Mouse (Mus musculus) hindbrain, postnatal 0 days (tissue): ENCODE measurements around the gene Taz. TPM values are rescaled to one million over a fixed set of nuclear protein-coding genes. Genes with fewer than 3 reads are reported as not detected.

Source experiments
- ATAC-seq: fragments of 200-750 bp; cut with Nextera tagmentation; 2 replicates; pipeline ENCODE4 v1.8.0; 2017; ENCODE audit warnings: mild to moderate bottlenecking, moderate TSS enrichment, moderate library complexity
- DNase-seq: peaks from one replicate; pipeline ENCODE4 v3.0.0-alpha.2; 2015; ENCODE audit warnings: low spot score
- H3K27ac ChIP-seq: fragments of 300-500 bp; sonication (generic); 2 replicates; pipeline ENCODE4 v1.5.1; 2014; ENCODE audit warnings: mild to moderate bottlenecking
- H3K27me3 ChIP-seq: fragments of 300-500 bp; sonication (generic); 2 replicates; pipeline ENCODE4 v1.6.1; 2014; ENCODE audit warnings: low read length, mixed read lengths; ENCODE audit not compliant: insufficient read depth
- H3K36me3 ChIP-seq: fragments of 300-500 bp; sonication (generic); 2 replicates; pipeline ENCODE4 v1.6.1; 2014; ENCODE audit warnings: low read length, mixed read lengths; ENCODE audit not compliant: insufficient read depth
- H3K4me1 ChIP-seq: fragments of 300-500 bp; sonication (generic); 2 replicates; pipeline ENCODE4 v1.6.1; 2014; ENCODE audit warnings: antibody characterized with exemption, low read length, mixed read lengths; ENCODE audit not compliant: insufficient read depth
- H3K4me2 ChIP-seq: fragments of 300-500 bp; sonication (generic); 2 replicates; pipeline ENCODE4 v1.6.1; 2014; ENCODE audit warnings: low read depth, mild to moderate bottlenecking, low read length, moderate library complexity, mixed read lengths
- H3K4me3 ChIP-seq: fragments of 300-500 bp; sonication (generic); 2 replicates; pipeline ENCODE4 v1.5.1; 2014; ENCODE audit warnings: low read length
- H3K9ac ChIP-seq: fragments of 300-500 bp; sonication (generic); replicated peaks from 2 replicates; pipeline ENCODE4 v1.6.1; 2014; ENCODE audit warnings: mild to moderate bottlenecking, low read length, moderate library complexity, mixed read lengths
- H3K9me3 ChIP-seq: fragments of 300-500 bp; sonication (generic); 2 replicates; pipeline ENCODE4 v1.6.1; 2016; ENCODE audit warnings: low read length, mixed read lengths
- CTCF ChIP-seq: IDR thresholded peaks from 2 replicates; pipeline ENCODE4 v1.5.1; 2016; ENCODE audit warnings: antibody characterized with exemption, control low read depth, low read depth
- WGBS: fragments of 180-500 bp; shearing (Covaris S2); extraction: QIAGEN DNeasy Blood & Tissue Kit; methylation state at CpG from one replicate; pipeline ENCODE4 v1.1.7; 2014; 5-methylcytosine and 5-hydroxymethylcytosine counted together
- microRNA-seq, 2 experiments: library from miRNA; unstranded; fragments of <30 nt; microRNA quantifications; one replicate each; pipeline ENCODE4; 2016
- polyA plus RNA-seq: library from polyadenylated mRNA; unstranded; fragments of >200 nt; fragmentation: Nextera tagmentation; extraction: Ambion mirVana; gene quantifications from 2 replicates; pipeline ENCODE4 v1.2.1, GENCODE M21; 2015
- total RNA-seq: library from RNA; depleted of rRNA; stranded (reverse); fragments of >200 nt; gene quantifications from 2 replicates; pipeline ENCODE4 v1.2.3, GENCODE M21; 2014; rRNA removed

The Taz gene
- total and polyA plus RNA-seq, 2 experiments from 2014 or later = 66.0 to 81.2 TPM

DNA sequence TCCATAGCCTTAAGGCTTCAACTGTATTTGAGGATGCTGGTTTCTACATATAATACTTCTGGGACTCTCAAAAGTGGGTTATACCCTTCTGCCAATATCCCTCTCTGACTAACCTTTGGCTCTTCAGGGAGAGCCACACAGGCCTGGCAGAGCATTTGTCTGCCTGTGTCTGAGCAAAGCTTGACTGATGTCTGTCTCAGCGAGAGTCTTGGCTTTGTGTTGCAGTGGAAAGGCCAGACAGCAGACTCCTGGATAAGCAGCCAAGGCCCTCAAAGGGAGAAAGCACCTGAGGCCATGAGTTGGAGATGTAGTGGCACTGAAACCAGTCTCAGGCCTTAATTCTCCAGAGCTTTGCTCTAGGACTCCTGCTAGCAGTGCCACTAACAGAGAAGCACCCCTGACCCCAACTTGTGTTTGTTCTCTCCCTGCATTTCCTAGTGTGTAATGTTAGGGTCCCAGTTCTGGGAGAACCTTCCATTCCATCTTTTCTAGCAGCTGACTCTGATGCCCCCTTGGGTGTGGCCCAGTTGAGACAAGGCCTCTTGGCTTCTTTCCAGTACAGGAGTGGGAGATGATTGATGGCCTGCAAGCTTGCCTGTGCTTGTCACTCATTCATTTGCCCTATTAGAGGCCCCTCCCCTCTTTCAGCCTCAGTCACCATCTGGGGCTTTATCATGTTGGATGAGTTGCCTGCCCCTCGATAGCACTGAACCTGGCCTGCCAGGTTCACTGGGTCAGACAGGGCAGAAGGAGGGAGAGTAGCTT lies 48.6 kb downstream of the Taz start:
- 24% methylated on average over 2 of the region's 2 CpGs for WGBS
- peak; percentile 13 for DNase-seq

More for the DNA sequence above, 48.6 kb downstream of the Taz start:
- H3K27ac ChIP-seq = peak overlapping the region; percentile 86; the same call in 1 of the 2 replicates
- no peaks in the 10 kb centered on the region for H3K36me3 ChIP-seq
- H3K9ac ChIP-seq = peak overlapping the region; percentile 51
- H3K4me3 ChIP-seq = peak overlapping the region; percentile 43
- H3K4me2 ChIP-seq = peak overlapping the region; percentile 64
- no peaks in the 10 kb centered on the region for H3K27me3 ChIP-seq
- H3K9me3 ChIP-seq = no peaks in the 10 kb centered on the region
- peaks cover 10% of the 10 kb centered on the region; the same call in 1 of the 2 replicates for H3K4me1 ChIP-seq
- no peak for TF ChIP-seq CTCF
- ATAC-seq = no peak

Small RNA genes lying within 50 kb of the gene (microRNA-seq; reads per million reads assigned to microRNA genes)
- gene Mir7091 = 0 reads per million in 2 experiments
- 0.53 to 0.72 reads per million in 2 experiments for gene Mir7092

Other genes starting within 250 kb of the Taz start
- not detected in 2 replicates for gene Opn1mw, start 154.4 kb upstream of the Taz start, total RNA-seq
- 0.14 TPM in 1 of 2 replicates, not detected in the other for gene Opn1mw, start 154.4 kb upstream of the Taz start, polyA plus RNA-seq
- gene Mecp2, start 146.5 kb upstream of the Taz start, total RNA-seq = 48.9 and 62.0 TPM in 2 replicates
- 12.2 and 12.5 TPM in 2 replicates for gene Mecp2, start 146.5 kb upstream of the Taz start, polyA plus RNA-seq
- gene Tex28, start 114.1 kb upstream of the Taz start, total RNA-seq = not detected in 2 replicates
- not detected in 2 replicates for gene Tex28, start 114.1 kb upstream of the Taz start, polyA plus RNA-seq
- not detected in 2 replicates for gene Tktl1, start 104.7 kb upstream of the Taz start, total RNA-seq
- gene Tktl1, start 104.7 kb upstream of the Taz start, polyA plus RNA-seq = 0.06 and 0.09 TPM in 2 replicates
- 276 and 324 TPM in 2 replicates for gene Flna, start 32.1 kb upstream of the Taz start, total RNA-seq
- 57.2 and 58.6 TPM in 2 replicates for gene Flna, start 32.1 kb upstream of the Taz start, polyA plus RNA-seq
- 55.4 and 66.3 TPM in 2 replicates for gene Emd, start 27.2 kb upstream of the Taz start, total RNA-seq
- gene Emd, start 27.2 kb upstream of the Taz start, polyA plus RNA-seq = 15.6 and 18.2 TPM in 2 replicates
- 1,531 and 1,618 TPM in 2 replicates for gene Rpl10, start 11.1 kb upstream of the Taz start, total RNA-seq
- 375 and 384 TPM in 2 replicates for gene Rpl10, start 11.1 kb upstream of the Taz start, polyA plus RNA-seq
- 3.5 and 3.6 TPM in 2 replicates for gene Dnase1l1, start 425 bp downstream of the Taz start, total RNA-seq
- gene Dnase1l1, start 425 bp downstream of the Taz start, polyA plus RNA-seq = 4.1 and 4.3 TPM in 2 replicates
- 295 and 308 TPM in 2 replicates for gene Atp6ap1, start 15.2 kb downstream of the Taz start, total RNA-seq
- gene Atp6ap1, start 15.2 kb downstream of the Taz start, polyA plus RNA-seq = 301 and 317 TPM in 2 replicates
- gene Gdi1, start 23.1 kb downstream of the Taz start, total RNA-seq = 365 and 429 TPM in 2 replicates
- gene Gdi1, start 23.1 kb downstream of the Taz start, polyA plus RNA-seq = 795 and 814 TPM in 2 replicates
- gene Fam50a, start 31.1 kb downstream of the Taz start, total RNA-seq = 6.4 and 9.7 TPM in 2 replicates
- gene Fam50a, start 31.1 kb downstream of the Taz start, polyA plus RNA-seq = 57.0 and 58.4 TPM in 2 replicates
- gene Plxna3, start 47.2 kb downstream of the Taz start, total RNA-seq = 124 and 149 TPM in 2 replicates
- 17.9 and 20.1 TPM in 2 replicates for gene Plxna3, start 47.2 kb downstream of the Taz start, polyA plus RNA-seq
- 34.2 and 56.9 TPM in 2 replicates for gene Lage3, start 71.7 kb downstream of the Taz start, total RNA-seq
- 76.4 and 78.1 TPM in 2 replicates for gene Lage3, start 71.7 kb downstream of the Taz start, polyA plus RNA-seq
- 45.5 and 51.8 TPM in 2 replicates for gene Ubl4a, start 91.3 kb downstream of the Taz start, total RNA-seq
- gene Ubl4a, start 91.3 kb downstream of the Taz start, polyA plus RNA-seq = 70.7 and 71.8 TPM in 2 replicates
- 4.5 and 5.9 TPM in 2 replicates for gene Slc10a3, start 91.4 kb downstream of the Taz start, total RNA-seq
- gene Slc10a3, start 91.4 kb downstream of the Taz start, polyA plus RNA-seq = 5.6 and 6.3 TPM in 2 replicates
- gene Fam3a, start 111.4 kb downstream of the Taz start, total RNA-seq = 30.4 and 39.9 TPM in 2 replicates
- 31.1 and 34.0 TPM in 2 replicates for gene Fam3a, start 111.4 kb downstream of the Taz start, polyA plus RNA-seq
- gene Ikbkg, start 111.4 kb downstream of the Taz start, total RNA-seq = 23.8 and 25.4 TPM in 2 replicates
- 12.1 and 13.8 TPM in 2 replicates for gene Ikbkg, start 111.4 kb downstream of the Taz start, polyA plus RNA-seq
- 49.5 and 50.3 TPM in 2 replicates for gene G6pdx, start 147.3 kb downstream of the Taz start, total RNA-seq
- 39.1 and 42.6 TPM in 2 replicates for gene G6pdx, start 147.3 kb downstream of the Taz start, polyA plus RNA-seq
- not detected in 2 replicates for gene Gm6880, start 199.5 kb downstream of the Taz start, total RNA-seq
- 0.33 TPM in 1 of 2 replicates, not detected in the other for gene Gm6880, start 199.5 kb downstream of the Taz start, polyA plus RNA-seq